Mouse (Mus musculus): ENCODE measurements around the gene Chpt1. TPM values are rescaled to one million over a fixed set of nuclear protein-coding genes. Genes with fewer than 3 reads are reported as not detected.

Gene Chpt1
- polyA plus RNA-seq, 1 experiment, result 90.5 TPM

GRCm38 (mm10) chr10:88426158-88426816 is 77.6 kb downstream of the Chpt1 start:
- Histone ChIP-seq H3K27me3 (ENCODE audit: control insufficient read depth, insufficient read depth, low read length) (no peaks in the 10 kb centered on the region), H3K4me3 (ENCODE audit: low read depth, low read length) (no peak overlapping the region), H3K27ac (ENCODE audit: insufficient read depth, low read depth, low read length) (no peak overlapping the region), H3K4me1 (ENCODE audit: control insufficient read depth, insufficient read depth, insufficient read length, low read length) (no peaks in the 10 kb centered on the region), H3K36me3 (ENCODE audit: control insufficient read depth, insufficient read depth, low read length) (peaks cover 34% of the 10 kb centered on the region)
- TF ChIP-seq POLR2A (IDR thresholded peaks at IDR 0.05; ENCODE audit: low read depth, low read length) (no peak), CTCF (IDR thresholded peaks at IDR 0.05; ENCODE audit: extremely low read depth, insufficient read length, insufficient replicate concordance, low read depth, low read length) (no peak)
- WGBS, result 90% methylated on average over 2 of the region's 2 CpGs

GRCm38 (mm10) chr10:88420655-88421435 is 83.0 kb downstream of the Chpt1 start:
- H3K27ac ChIP-seq (ENCODE audit: insufficient read depth, low read depth, low read length), result peak overlapping the region; percentile 68
- no peak for TF ChIP-seq POLR2A (IDR thresholded peaks at IDR 0.05; ENCODE audit: low read depth, low read length)
- TF ChIP-seq CTCF (IDR thresholded peaks at IDR 0.05; ENCODE audit: extremely low read depth, insufficient read length, insufficient replicate concordance, low read depth, low read length), result no peak
- no peak overlapping the region for H3K4me3 ChIP-seq (ENCODE audit: low read depth, low read length)
- H3K4me1 ChIP-seq (ENCODE audit: control insufficient read depth, insufficient read depth, insufficient read length, low read length), result no peaks in the 10 kb centered on the region; the same call in 1 of the 2 replicates
- H3K36me3 ChIP-seq (ENCODE audit: control insufficient read depth, insufficient read depth, low read length), result peaks cover 21% of the 10 kb centered on the region
- H3K27me3 ChIP-seq (ENCODE audit: control insufficient read depth, insufficient read depth, low read length), result no peaks in the 10 kb centered on the region
- 84% methylated on average over 19 of the region's 19 CpGs for WGBS

- no peak overlapping the region for H3K4me3 ChIP-seq (ENCODE audit: low read depth, low read length)
- 78% methylated on average over 11 of the region's 11 CpGs for WGBS
- H3K4me1 ChIP-seq (ENCODE audit: control insufficient read depth, insufficient read depth, insufficient read length, low read length), result no peaks in the 10 kb centered on the region; the same call in 1 of the 2 replicates
Measured at GRCm38 (mm10) chr10:88420141-88420541, 83.7 kb downstream of the Chpt1 start.

GRCm38 (mm10) chr10:88417686-88418085 is 86.2 kb downstream of the Chpt1 start:
- WGBS, result 80% methylated on average over 5 of the region's 5 CpGs
- TF ChIP-seq POLR2A (IDR thresholded peaks at IDR 0.05; ENCODE audit: low read depth, low read length), result no peak
- TF ChIP-seq CTCF (IDR thresholded peaks at IDR 0.05; ENCODE audit: extremely low read depth, insufficient read length, insufficient replicate concordance, low read depth, low read length), result no peak
- Histone ChIP-seq H3K27ac (ENCODE audit: insufficient read depth, low read depth, low read length) (no peak overlapping the region), H3K4me3 (ENCODE audit: low read depth, low read length) (no peak overlapping the region), H3K36me3 (ENCODE audit: control insufficient read depth, insufficient read depth, low read length) (peaks cover 32% of the 10 kb centered on the region), H3K4me1 (ENCODE audit: control insufficient read depth, insufficient read depth, insufficient read length, low read length) (no peaks in the 10 kb centered on the region; the same call in 1 of the 2 replicates), H3K27me3 (ENCODE audit: control insufficient read depth, insufficient read depth, low read length) (no peaks in the 10 kb centered on the region)

More at GRCm38 (mm10) chr10:88420141-88420541, 83.7 kb downstream of the Chpt1 start:
- Histone ChIP-seq H3K36me3 (ENCODE audit: control insufficient read depth, insufficient read depth, low read length) (peaks cover 27% of the 10 kb centered on the region), H3K27ac (ENCODE audit: insufficient read depth, low read depth, low read length) (peak overlapping the region; percentile 68), H3K27me3 (ENCODE audit: control insufficient read depth, insufficient read depth, low read length) (no peaks in the 10 kb centered on the region)
- no peak for TF ChIP-seq POLR2A (IDR thresholded peaks at IDR 0.05; ENCODE audit: low read depth, low read length)
- no peak for TF ChIP-seq CTCF (IDR thresholded peaks at IDR 0.05; ENCODE audit: extremely low read depth, insufficient read length, insufficient replicate concordance, low read depth, low read length)

GRCm38 (mm10) chr10:88412290-88412995 is 91.4 kb downstream of the Chpt1 start:
- Histone ChIP-seq H3K36me3 (ENCODE audit: control insufficient read depth, insufficient read depth, low read length) (peaks cover 16% of the 10 kb centered on the region), H3K4me1 (ENCODE audit: control insufficient read depth, insufficient read depth, insufficient read length, low read length) (0 out of 2 replicates have a peak, but pooled peaks cover 1% of the 10 kb centered on the region), H3K27me3 (ENCODE audit: control insufficient read depth, insufficient read depth, low read length) (no peaks in the 10 kb centered on the region), H3K27ac (ENCODE audit: insufficient read depth, low read depth, low read length) (no peak overlapping the region), H3K4me3 (ENCODE audit: low read depth, low read length) (no peak overlapping the region)
- TF ChIP-seq POLR2A (IDR thresholded peaks at IDR 0.05; ENCODE audit: low read depth, low read length) (no peak), CTCF (IDR thresholded peaks at IDR 0.05; ENCODE audit: extremely low read depth, insufficient read length, insufficient replicate concordance, low read depth, low read length) (no peak)
- 82% methylated on average over 17 of the region's 17 CpGs for WGBS

DNA sequence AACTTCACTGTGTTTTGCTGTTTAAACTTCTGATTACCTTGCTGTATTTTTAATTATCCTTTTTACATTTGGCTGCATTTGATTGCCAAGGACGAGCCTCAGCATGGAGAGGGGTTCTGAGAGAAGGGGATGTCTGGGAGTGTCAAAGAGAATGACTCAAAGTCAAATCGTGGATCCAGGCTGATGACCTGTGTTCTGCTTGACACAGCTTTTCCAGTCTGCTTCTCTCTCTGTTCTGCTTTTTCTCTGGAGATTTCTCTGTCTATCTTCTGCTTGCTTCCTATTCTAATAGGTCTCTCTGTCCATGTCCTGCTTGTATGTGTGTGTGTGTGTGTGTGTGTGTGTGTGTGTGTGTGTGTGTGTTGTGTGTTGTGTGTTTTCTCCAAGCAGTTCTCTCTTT is 94.1 kb downstream of the Chpt1 start:
- 59% methylated on average over 2 of the region's 2 CpGs for WGBS
- Histone ChIP-seq H3K27me3 (ENCODE audit: control insufficient read depth, insufficient read depth, low read length) (no peaks in the 10 kb centered on the region), H3K36me3 (ENCODE audit: control insufficient read depth, insufficient read depth, low read length) (peaks cover 7% of the 10 kb centered on the region), H3K4me1 (ENCODE audit: control insufficient read depth, insufficient read depth, insufficient read length, low read length) (0 out of 2 replicates have a peak, but pooled peaks cover 1% of the 10 kb centered on the region), H3K4me3 (ENCODE audit: low read depth, low read length) (no peak overlapping the region), H3K27ac (ENCODE audit: insufficient read depth, low read depth, low read length) (no peak overlapping the region)
- TF ChIP-seq CTCF (IDR thresholded peaks at IDR 0.05; ENCODE audit: extremely low read depth, insufficient read length, insufficient replicate concordance, low read depth, low read length) (no peak), POLR2A (IDR thresholded peaks at IDR 0.05; ENCODE audit: low read depth, low read length) (no peak)

All from small intestine, adult 2 months (tissue).